Mouse (Mus musculus) brain, embryonic 14.5 days (tissue): ENCODE measurements at regions not wholly inside any gene's neighbourhood (a gene's known extent, or its start where the extent isn't known, plus 50 kb on each side); places are given as distances from the start of the nearest gene placed in this dataset.

Experiments used
- CTCF ChIP-seq: fragments of 200-500 bp; IDR thresholded peaks from 2 replicates; pipeline ENCODE4 v1.5.1; 2012; ENCODE audit warnings: inconsistent platforms, mild to moderate bottlenecking, moderate library complexity, borderline replicate concordance; ENCODE audit not compliant: insufficient read depth, insufficient read length; ENCODE audit errors: extremely low read depth
- POLR2A ChIP-seq: fragments of 200-500 bp; IDR thresholded peaks from 2 replicates; pipeline ENCODE4 v1.6.1; 2012; ENCODE audit warnings: mild to moderate bottlenecking, inconsistent platforms, borderline replicate concordance; ENCODE audit not compliant: poor library complexity, insufficient read depth, insufficient read length, severe bottlenecking; ENCODE audit errors: extremely low read depth

DNA sequence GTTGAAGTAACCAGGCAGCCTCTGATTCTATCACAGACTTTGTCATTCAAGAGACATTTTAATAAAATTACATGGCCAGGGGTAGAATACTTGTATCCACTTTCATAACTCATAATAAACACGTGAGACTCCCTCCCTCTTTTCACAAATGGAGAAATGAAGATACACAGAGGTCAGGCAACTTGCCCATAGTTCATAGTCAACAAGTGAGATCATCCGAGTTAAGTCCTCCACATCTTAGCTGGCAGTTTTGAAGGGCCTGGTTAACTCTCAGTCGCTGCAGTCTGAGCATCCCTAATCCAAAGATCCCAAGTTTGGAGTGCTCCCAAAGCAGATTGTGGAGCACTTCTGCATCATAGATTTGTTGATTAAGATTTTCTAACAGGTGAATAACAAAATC, 94.8 kb upstream of the Fggy start:
- TF ChIP-seq POLR2A (no peak), CTCF (no peak)
